In the genomic region with DNA sequence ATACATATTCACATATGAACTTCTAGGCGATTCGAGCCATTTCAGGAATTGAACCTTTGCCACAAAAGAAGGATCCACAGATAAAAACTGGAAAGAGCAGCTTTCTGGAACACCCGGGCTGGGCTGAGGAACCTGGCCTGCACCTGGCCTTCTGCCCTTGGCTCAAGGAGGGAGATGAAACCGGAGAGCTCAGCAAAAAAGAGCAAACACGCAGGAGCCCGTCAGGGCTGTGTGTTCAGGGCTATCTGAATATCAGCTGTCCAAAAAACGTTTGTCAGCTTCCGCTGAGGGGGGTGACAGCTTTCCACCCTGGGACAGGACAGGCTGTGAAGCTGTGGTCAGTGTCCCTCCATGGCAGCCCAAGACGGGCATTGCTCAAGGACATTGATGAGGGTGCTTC, we compare ENCODE assay signal across 19 mouse cellular contexts.
DNase-seq lines count a peak whose midpoint lies in the region; ATAC-seq and TF ChIP-seq lines count a peak whose summit lies in the region.
"Had no signal": no experiment of that assay in that cellular context is flagged by ENCODE, and none has a peak within 500 bp of the region (broad histone marks: within the 10 kb centered on the region; RNA-seq: fewer than 3 reads in every experiment).

No protein-coding gene starts in this region.

- no peak overlapping the region for H3K4me3 ChIP-seq in heart, embryonic 13.5 days
- H3K4me3 ChIP-seq in gastrocnemius, adult 2 months = no peak overlapping the region
- no peak overlapping the region for H3K4me3 ChIP-seq in layer of hippocampus, adult 2 months
- no peak overlapping the region for H3K4me3 ChIP-seq in forebrain, embryonic 11.5 days (ENCODE audit: low read depth, low read length)
- H3K4me3 ChIP-seq: forebrain, embryonic 13.5 days; hindbrain, embryonic 10.5 days; midbrain, embryonic 13.5 days; myocyte had no signal

- peak overlapping the region; percentile 80 for H3K27ac ChIP-seq in heart, embryonic 13.5 days (replicated peaks)
- peak overlapping the region; percentile 77 for H3K27ac ChIP-seq in gastrocnemius, adult 2 months
- H3K27ac ChIP-seq in layer of hippocampus, adult 2 months = no peak overlapping the region
- no peak overlapping the region for H3K27ac ChIP-seq in forebrain, embryonic 11.5 days (ENCODE audit: low read depth, low read length)
- H3K27ac ChIP-seq: forebrain, embryonic 13.5 days; hindbrain, embryonic 10.5 days; kidney, postnatal 0 days; midbrain, embryonic 13.5 days; stomach, postnatal 0 days had no signal

- H3K27me3 ChIP-seq in heart, embryonic 13.5 days (replicated peaks) = no peaks in the 10 kb centered on the region
- H3K27me3 ChIP-seq in forebrain, embryonic 11.5 days (ENCODE audit: control insufficient read depth, insufficient read depth, low read length) = no peaks in the 10 kb centered on the region
- H3K27me3 ChIP-seq: forebrain, embryonic 13.5 days; midbrain, embryonic 13.5 days had no signal

- no peak overlapping the region for H3K9ac ChIP-seq in heart, embryonic 13.5 days
- H3K9ac ChIP-seq in forebrain, embryonic 11.5 days (ENCODE audit: low read length) = no peak overlapping the region
- H3K9ac ChIP-seq: forebrain, embryonic 13.5 days; midbrain, embryonic 13.5 days had no signal

- ATAC-seq in heart, embryonic 13.5 days (ENCODE audit: extremely low read depth, insufficient number of reproducible peaks, low FRiP score, low TSS enrichment) = no peak
- ATAC-seq in forebrain, embryonic 11.5 days (replicated peaks; ENCODE audit: low FRiP score) = no peak
- ATAC-seq: forebrain, embryonic 13.5 days; midbrain, embryonic 13.5 days had no signal

- no peaks in the 10 kb centered on the region for H3K36me3 ChIP-seq in heart, embryonic 13.5 days
- no peaks in the 10 kb centered on the region for H3K36me3 ChIP-seq in forebrain, embryonic 11.5 days (ENCODE audit: control insufficient read depth, insufficient read depth, low read length)
- H3K36me3 ChIP-seq: hindbrain, embryonic 10.5 days; midbrain, embryonic 13.5 days had no signal

- no peaks in the 10 kb centered on the region for H3K9me3 ChIP-seq in heart, embryonic 13.5 days
- no peaks in the 10 kb centered on the region for H3K9me3 ChIP-seq in forebrain, embryonic 11.5 days (ENCODE audit: control insufficient read depth, low read length)
- H3K9me3 ChIP-seq: forebrain, embryonic 13.5 days; hindbrain, embryonic 10.5 days; midbrain, embryonic 13.5 days had no signal

- no peak for DNase-seq in heart, postnatal 36 days
- DNase-seq in 416B (ENCODE audit: low read depth) = peak; percentile 63
- peak; percentile 38 for DNase-seq in cerebellum, adult 8-10 months
- peak; percentile 80 for DNase-seq in gastrocnemius, adult 2 months
- DNase-seq in layer of hippocampus, adult 2 months (ENCODE audit: low spot score in 2 of 2) = no peak
- no peak for DNase-seq in adrenal gland, postnatal 10 days
- no peak for DNase-seq in forebrain, embryonic 11.5 days (ENCODE audit: low spot score)
- DNase-seq: B cell, adult 2 months; layer of hippocampus, adult 9-11 months; liver; lung, adult 2 months; spleen, adult 18-20 months had no signal

- intact Hi-C loops in heart, postnatal 36 days (cut with DNase I) = no loop called here
- intact Hi-C loops in gastrocnemius, adult 2 months (cut with DNase I) = loop anchor here (2.0 to 5.0 kb wide), 2 partner anchors 67 to 80 kb away; a partner anchor contains a TSS

- TF ChIP-seq CTCF in gastrocnemius, adult 2 months (IDR thresholded peaks at IDR 0.05) = no peak
- no peak for TF ChIP-seq CTCF in layer of hippocampus, adult 2 months (conservative IDR thresholded peaks at IDR 0.05)

- 68% methylated on average over 9 of the region's 9 CpGs for WGBS in heart, embryonic 13.5 days
- WGBS in forebrain, embryonic 11.5 days = 83% methylated on average over 9 of the region's 9 CpGs

- H3K4me2 ChIP-seq in heart, embryonic 13.5 days = no peak overlapping the region
- H3K4me2 ChIP-seq in forebrain, embryonic 11.5 days (ENCODE audit: low read depth, low read length, severe bottlenecking) = no peak overlapping the region
- H3K4me2 ChIP-seq: forebrain, embryonic 13.5 days; midbrain, embryonic 13.5 days had no signal

- peaks cover 65% of the 10 kb centered on the region for H3K4me1 ChIP-seq in heart, embryonic 13.5 days
- H3K4me1 ChIP-seq in forebrain, embryonic 11.5 days (replicated peaks; ENCODE audit: control insufficient read depth, insufficient read depth, low read length) = no peaks in the 10 kb centered on the region

Comparison
In these comparisons a context has a peak if more than half of its experiments do, and no peak if none do; other contexts are left out.
1. H3K27ac ChIP-seq: peak in heart, embryonic 13.5 days (single experiment) and gastrocnemius, adult 2 months (single experiment); none in layer of hippocampus, adult 2 months (single experiment) and forebrain, embryonic 11.5 days (single experiment).
2. DNase-seq: peak in 416B (single experiment), cerebellum, adult 8-10 months (single experiment) and gastrocnemius, adult 2 months (single experiment); none in heart, postnatal 36 days (0 of 2), layer of hippocampus, adult 2 months (0 of 2), adrenal gland, postnatal 10 days (single experiment) and forebrain, embryonic 11.5 days (single experiment).